Mouse (Mus musculus) common myeloid progenitor, adult 5-6 weeks (primary cell): ENCODE measurements around the gene Os9. TPM values are rescaled to one million over a fixed set of nuclear protein-coding genes. Genes with fewer than 3 reads are reported as not detected.
"Not testable (repeated sequence)": the region's sequence is repeated elsewhere in the genome, so short reads cannot be mapped to it uniquely, and the experiment has no call there.

Experiments used
- ATAC-seq: replicated peaks from 2 replicates; pipeline ENCODE4 v1.8.0; 2016; ENCODE audit warnings: low read depth, mild to moderate bottlenecking, moderate TSS enrichment, inconsistent platforms; ENCODE audit not compliant: poor library complexity, severe bottlenecking
- total RNA-seq: library from RNA; stranded (forward); fragments of 200-1000, 187-1606 nt; gene quantifications from 2 replicates; pipeline ENCODE4 v1.2.3, GENCODE M21; 2017

The Os9 gene
- total RNA-seq, 1 experiment from 2014 or later = 159 TPM

- ATAC-seq = no peak
Measured at GRCm38 (mm10) chr10:127085052-127085451, 35.9 kb downstream of the Os9 start.

GRCm38 (mm10) chr10:127083915-127084306 lies 37.0 kb downstream of the Os9 start:
- no peak for ATAC-seq

GRCm38 (mm10) chr10:127083292-127083914 lies 37.5 kb downstream of the Os9 start:
- no peak for ATAC-seq

GRCm38 (mm10) chr10:127081996-127082620 lies 38.8 kb downstream of the Os9 start:
- no peak for ATAC-seq

- ATAC-seq = no peak
Measured at GRCm38 (mm10) chr10:127080901-127081780, 39.8 kb downstream of the Os9 start.

GRCm38 (mm10) chr10:127079665-127080391 lies 41.1 kb downstream of the Os9 start:
- ATAC-seq = no peak

- ATAC-seq = no peak
Measured at GRCm38 (mm10) chr10:127078677-127079575, 42.0 kb downstream of the Os9 start.

GRCm38 (mm10) chr10:127078001-127078676 lies 42.8 kb downstream of the Os9 start:
- no peak for ATAC-seq

GRCm38 (mm10) chr10:127077515-127077914 lies 43.4 kb downstream of the Os9 start:
- ATAC-seq = no peak

- ATAC-seq = peak; percentile 76
Measured at GRCm38 (mm10) chr10:127076082-127076481, 44.8 kb downstream of the Os9 start.

GRCm38 (mm10) chr10:127075651-127076050 lies 45.3 kb downstream of the Os9 start:
- ATAC-seq = no peak

- peak; percentile 80 for ATAC-seq
Measured at GRCm38 (mm10) chr10:127075080-127075479, 45.9 kb downstream of the Os9 start, which contains the start of gene Agap2. Gene Agap2, plus strand, starts transcription at chr10:127075284.

GRCm38 (mm10) chr10:127073981-127074380 lies 47.0 kb downstream of the Os9 start:
- no peak for ATAC-seq

- not testable (repeated sequence) for ATAC-seq
Measured at GRCm38 (mm10) chr10:127072969-127073368, 48.0 kb downstream of the Os9 start.

GRCm38 (mm10) chr10:127072270-127072669 lies 48.7 kb downstream of the Os9 start:
- not testable (repeated sequence) for ATAC-seq

- no peak for ATAC-seq
Measured at GRCm38 (mm10) chr10:127071203-127071602, 49.7 kb downstream of the Os9 start.

GRCm38 (mm10) chr10:127070190-127071121 lies 50.5 kb downstream of the Os9 start, which contains the start of gene Tspan31:
Gene Tspan31, minus strand, starts transcription at chr10:127070264.
- peak; percentile 85 for ATAC-seq
